In the genomic region with DNA sequence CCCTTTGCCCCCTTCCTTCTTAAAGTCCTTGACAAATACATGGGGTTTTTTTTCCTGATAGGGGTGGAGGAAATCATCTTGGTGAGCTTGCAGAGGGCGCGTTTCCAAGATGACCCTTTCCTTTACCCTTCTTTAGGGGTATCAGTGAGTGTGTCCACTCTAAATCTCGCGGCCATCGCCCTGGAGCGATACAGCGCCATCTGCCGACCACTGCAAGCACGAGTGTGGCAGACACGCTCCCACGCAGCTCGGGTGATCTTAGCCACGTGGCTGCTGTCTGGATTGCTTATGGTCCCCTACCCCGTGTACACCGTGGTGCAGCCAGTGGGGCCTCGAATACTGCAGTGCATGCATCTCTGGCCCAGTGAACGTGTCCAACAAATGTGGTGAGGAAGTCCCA, we compare ENCODE assay signal across 24 mouse cellular contexts. TPM values are rescaled to one million over a fixed set of nuclear protein-coding genes. Genes with fewer than 3 reads are reported as not detected.
DNase-seq lines count a peak whose midpoint lies in the region; ATAC-seq and TF ChIP-seq lines count a peak whose summit lies in the region.
"Had no signal": no experiment of that assay in that cellular context is flagged by ENCODE, and none has a peak within 500 bp of the region (broad histone marks: within the 10 kb centered on the region; RNA-seq: fewer than 3 reads in every experiment).

No protein-coding gene starts in this region.

- no peak for ATAC-seq in liver, embryonic 14.5 days (ENCODE audit: insufficient read depth)
- ATAC-seq in liver, embryonic 12.5 days: no peak
- ATAC-seq in kidney, embryonic 15.5 days (replicated peaks; ENCODE audit: low FRiP score): no peak
- ATAC-seq: forebrain, embryonic 13.5 days; forebrain, postnatal 0 days; intestine, embryonic 15.5 days had no signal

- intact Hi-C loops in heart, postnatal 10 days (cut with DNase I): no loop called here

- H3K27me3 ChIP-seq in liver, embryonic 14.5 days (ENCODE audit: control insufficient read depth, insufficient read depth, low read length): no peaks in the 10 kb centered on the region
- H3K27me3 ChIP-seq in liver, embryonic 12.5 days (replicated peaks): 0 out of 2 replicates have a peak, but pooled peaks cover 10% of the 10 kb centered on the region
- no peaks in the 10 kb centered on the region for H3K27me3 ChIP-seq in ES-Bruce4 (ENCODE audit: control insufficient read depth, insufficient read depth, low read length, poor library complexity, severe bottlenecking)
- H3K27me3 ChIP-seq in kidney, embryonic 15.5 days: no peaks in the 10 kb centered on the region
- H3K27me3 ChIP-seq: forebrain, embryonic 13.5 days; intestine, embryonic 15.5 days had no signal

- H3K36me3 ChIP-seq in liver, embryonic 14.5 days (replicated peaks; ENCODE audit: control insufficient read depth, insufficient read depth, low read depth): no peaks in the 10 kb centered on the region
- H3K36me3 ChIP-seq in liver, embryonic 12.5 days: no peaks in the 10 kb centered on the region
- no peaks in the 10 kb centered on the region for H3K36me3 ChIP-seq in ES-Bruce4 (ENCODE audit: control insufficient read depth, insufficient read depth, low read length, poor library complexity, severe bottlenecking)
- H3K36me3 ChIP-seq in kidney, embryonic 15.5 days: no peaks in the 10 kb centered on the region
- H3K36me3 ChIP-seq: embryonic facial prominence, embryonic 13.5 days; heart, embryonic 13.5 days; intestine, embryonic 15.5 days had no signal

- peak; percentile 23; the same call in 1 of the 2 replicates for TF ChIP-seq CTCF in liver, embryonic 14.5 days (IDR thresholded peaks at IDR 0.05; ENCODE audit: low read depth)
- TF ChIP-seq CTCF in ES-Bruce4 (IDR thresholded peaks at IDR 0.05; ENCODE audit: low read depth, low read length): peak; percentile 67

- no peak overlapping the region for H3K9ac ChIP-seq in liver, embryonic 14.5 days (replicated peaks)
- H3K9ac ChIP-seq in liver, embryonic 12.5 days: no peak overlapping the region
- no peak overlapping the region for H3K9ac ChIP-seq in ES-Bruce4 (ENCODE audit: low read depth, poor library complexity, severe bottlenecking)
- no peak overlapping the region for H3K9ac ChIP-seq in kidney, embryonic 15.5 days
- H3K9ac ChIP-seq: embryonic facial prominence, embryonic 13.5 days; forebrain, embryonic 13.5 days; forebrain, postnatal 0 days; heart, embryonic 13.5 days; hindbrain, embryonic 14.5 days; intestine, embryonic 15.5 days had no signal

- no peaks in the 10 kb centered on the region for H3K4me1 ChIP-seq in liver, embryonic 14.5 days (replicated peaks; ENCODE audit: control insufficient read depth in 2 of 2, insufficient read depth in 2 of 2, low read length in 1 of 2)
- H3K4me1 ChIP-seq in liver, embryonic 12.5 days: no peaks in the 10 kb centered on the region
- no peaks in the 10 kb centered on the region for H3K4me1 ChIP-seq in ES-Bruce4 (ENCODE audit: control insufficient read depth, insufficient read depth, low read length)
- no peaks in the 10 kb centered on the region for H3K4me1 ChIP-seq in kidney, embryonic 15.5 days
- H3K4me1 ChIP-seq: embryonic facial prominence, embryonic 13.5 days; forebrain, embryonic 13.5 days; intestine, embryonic 15.5 days had no signal

- no peak overlapping the region for H3K4me3 ChIP-seq in liver, embryonic 14.5 days (ENCODE audit: insufficient read depth in 1 of 2, low read depth in 2 of 2, low read length in 2 of 2)
- H3K4me3 ChIP-seq in liver, embryonic 12.5 days: no peak overlapping the region
- no peak overlapping the region for H3K4me3 ChIP-seq in ES-Bruce4 (ENCODE audit: low read depth, low read length)
- no peak overlapping the region for H3K4me3 ChIP-seq in kidney, embryonic 15.5 days (replicated peaks)
- H3K4me3 ChIP-seq: embryonic facial prominence, embryonic 13.5 days; forebrain, embryonic 13.5 days; heart, embryonic 13.5 days; intestine, embryonic 15.5 days had no signal

- no peak for TF ChIP-seq POLR2A in ES-Bruce4 (IDR thresholded peaks at IDR 0.05; ENCODE audit: insufficient read depth, low read length)

- no peak for TF ChIP-seq EP300 in liver, embryonic 14.5 days (IDR thresholded peaks at IDR 0.05; ENCODE audit: low read depth)
- no peak for TF ChIP-seq EP300 in ES-Bruce4 (IDR thresholded peaks at IDR 0.05; ENCODE audit: insufficient read depth, low read depth, low read length)

- no peaks in the 10 kb centered on the region for H3K9me3 ChIP-seq in liver, embryonic 14.5 days (ENCODE audit: control insufficient read depth, low read length)
- no peaks in the 10 kb centered on the region for H3K9me3 ChIP-seq in liver, embryonic 12.5 days (replicated peaks)
- H3K9me3 ChIP-seq in ES-Bruce4 (replicated peaks; ENCODE audit: control insufficient read depth, insufficient read depth, low read length, poor library complexity, severe bottlenecking): no peaks in the 10 kb centered on the region
- no peaks in the 10 kb centered on the region for H3K9me3 ChIP-seq in kidney, embryonic 15.5 days (replicated peaks)
- H3K9me3 ChIP-seq: embryonic facial prominence, embryonic 13.5 days; forebrain, embryonic 13.5 days; heart, embryonic 13.5 days; intestine, embryonic 15.5 days had no signal

- no peak overlapping the region for H3K27ac ChIP-seq in liver, embryonic 14.5 days
- no peak overlapping the region for H3K27ac ChIP-seq in liver, embryonic 12.5 days
- no peak overlapping the region for H3K27ac ChIP-seq in ES-Bruce4 (ENCODE audit: insufficient read depth, low read length)
- H3K27ac ChIP-seq in kidney, embryonic 15.5 days: no peak overlapping the region
- H3K27ac ChIP-seq: embryonic facial prominence, embryonic 13.5 days; forebrain, embryonic 13.5 days; heart, embryonic 13.5 days; hindbrain, embryonic 14.5 days; intestine, embryonic 15.5 days had no signal

- no peak for DNase-seq in liver, embryonic 14.5 days (ENCODE audit: low read depth in 3 of 3, low spot score in 3 of 3)
- peak; percentile 43 for DNase-seq in ZHBTc4 (ENCODE audit: low read depth, low spot score)
- peak; percentile 24 for DNase-seq in testis, postnatal 14 days (ENCODE audit: low spot score)
- no peak for DNase-seq in heart, postnatal 10 days
- DNase-seq: adrenal gland, postnatal 10 days; cerebellum, adult 11 months; cerebellum, adult 9-11 months; cerebellum, postnatal 36 days; forebrain, postnatal 0 days; gastrocnemius, postnatal 25 days had no signal

- WGBS in liver, embryonic 14.5 days (ENCODE audit: insufficient replicate concordance): 72% methylated on average over 17 of the region's 17 CpGs
- 70% methylated on average over 17 of the region's 17 CpGs for WGBS in liver, embryonic 12.5 days (ENCODE audit: insufficient replicate concordance)
- WGBS in kidney, embryonic 15.5 days: 88% methylated on average over 17 of the region's 17 CpGs

- H3K4me2 ChIP-seq in liver, embryonic 14.5 days (ENCODE audit: low read depth): no peak overlapping the region
- no peak overlapping the region for H3K4me2 ChIP-seq in liver, embryonic 12.5 days
- H3K4me2 ChIP-seq in kidney, embryonic 15.5 days: no peak overlapping the region
- H3K4me2 ChIP-seq: embryonic facial prominence, embryonic 13.5 days; forebrain, embryonic 13.5 days; heart, embryonic 13.5 days; hindbrain, embryonic 14.5 days; intestine, embryonic 15.5 days had no signal

RNA-seq across cellular contexts. Expression of gene Cckbr, which starts 8.3 kb away (rescaled TPM):
- not detected in 2 replicates for polyA plus RNA-seq in liver, embryonic 14.5 days (2012; rRNA removed)
- not detected in 2 replicates for polyA plus RNA-seq in liver, embryonic 14.5 days (2014; fragmentation: Nextera tagmentation; extraction: Ambion mirVana)
- not detected in 2 replicates for polyA plus RNA-seq in liver, embryonic 12.5 days (2016; fragmentation: Nextera tagmentation; extraction: Ambion mirVana)
- 0.40 TPM in 1 of 2 replicates, not detected in the other for polyA plus RNA-seq in ES-Bruce4 (2011; ENCODE audit: insufficient read depth, insufficient read length, low read depth, missing spikeins)
- 0.58 and 0.62 TPM in 2 replicates for polyA plus RNA-seq in kidney, embryonic 15.5 days (2015; fragmentation: Nextera tagmentation; extraction: Ambion mirVana)
- not detected for total RNA-seq in heart, postnatal 10 days (2021)
- total RNA-seq: gastrocnemius, adult 18-20 months; gastrocnemius, postnatal 25 days; granulocyte monocyte progenitor cell, adult 5-6 weeks; hematopoietic stem cell, adult 5-6 weeks had no signal
- polyA plus RNA-seq: heart, postnatal 0 days had no signal

RNA-seq across cellular contexts. Expression of gene Cnga4, which starts 29.5 kb away (rescaled TPM):
- polyA plus RNA-seq in liver, embryonic 14.5 days (2012; rRNA removed): 0.02 TPM in 1 of 2 replicates, not detected in the other
- polyA plus RNA-seq in liver, embryonic 14.5 days (2014; fragmentation: Nextera tagmentation; extraction: Ambion mirVana): not detected in 2 replicates
- polyA plus RNA-seq in liver, embryonic 12.5 days (2016; fragmentation: Nextera tagmentation; extraction: Ambion mirVana): not detected in 2 replicates
- polyA plus RNA-seq in ES-Bruce4 (2011; ENCODE audit: insufficient read depth, insufficient read length, low read depth, missing spikeins): not detected in 2 replicates
- 0.08 TPM in 1 of 2 replicates, not detected in the other for polyA plus RNA-seq in kidney, embryonic 15.5 days (2015; fragmentation: Nextera tagmentation; extraction: Ambion mirVana)
- total RNA-seq in heart, postnatal 10 days (2021): not detected
- total RNA-seq: adrenal gland, postnatal 10 days; adrenal gland, postnatal 4 days; gastrocnemius, adult 18-20 months; gastrocnemius, postnatal 25 days; granulocyte monocyte progenitor cell, adult 5-6 weeks; hematopoietic stem cell, adult 5-6 weeks had no signal
- polyA plus RNA-seq: embryonic facial prominence, embryonic 13.5 days; forebrain, embryonic 13.5 days; heart, embryonic 13.5 days; heart, postnatal 0 days; hindbrain, embryonic 14.5 days; intestine, embryonic 15.5 days had no signal

RNA-seq across cellular contexts. Expression of gene Fam160a2, which starts 34.0 kb away (rescaled TPM):
- polyA plus RNA-seq in liver, embryonic 14.5 days (2012; rRNA removed): 8.1 and 8.7 TPM in 2 replicates
- 7.4 and 8.1 TPM in 2 replicates for polyA plus RNA-seq in liver, embryonic 14.5 days (2014; fragmentation: Nextera tagmentation; extraction: Ambion mirVana)
- 15.9 and 16.9 TPM in 2 replicates for polyA plus RNA-seq in liver, embryonic 12.5 days (2016; fragmentation: Nextera tagmentation; extraction: Ambion mirVana)
- polyA plus RNA-seq in ES-Bruce4 (2011; ENCODE audit: insufficient read depth, insufficient read length, low read depth, missing spikeins): 46.2 and 49.7 TPM in 2 replicates
- polyA plus RNA-seq in kidney, embryonic 15.5 days (2015; fragmentation: Nextera tagmentation; extraction: Ambion mirVana): 39.1 and 47.4 TPM in 2 replicates
- total RNA-seq in heart, postnatal 10 days (2021): 10 to 100 TPM; 25.8 to 26.1 TPM

RNA-seq across cellular contexts. Expression of gene Cavin3, which starts 48.2 kb away (rescaled TPM):
- polyA plus RNA-seq in liver, embryonic 14.5 days (2012; rRNA removed): 2.3 and 2.6 TPM in 2 replicates
- polyA plus RNA-seq in liver, embryonic 14.5 days (2014; fragmentation: Nextera tagmentation; extraction: Ambion mirVana): 4.1 and 4.7 TPM in 2 replicates
- polyA plus RNA-seq in liver, embryonic 12.5 days (2016; fragmentation: Nextera tagmentation; extraction: Ambion mirVana): 8.3 and 8.9 TPM in 2 replicates
- polyA plus RNA-seq in ES-Bruce4 (2011; ENCODE audit: insufficient read depth, insufficient read length, low read depth, missing spikeins): 0.96 and 1.1 TPM in 2 replicates
- polyA plus RNA-seq in kidney, embryonic 15.5 days (2015; fragmentation: Nextera tagmentation; extraction: Ambion mirVana): 53.4 and 72.0 TPM in 2 replicates
- 10 to 100 TPM; 45.4 to 46.2 TPM for total RNA-seq in heart, postnatal 10 days (2021)

RNA-seq across cellular contexts. Expression of gene Gm5901, which starts 59.0 kb away (rescaled TPM):
- not detected in 2 replicates for polyA plus RNA-seq in liver, embryonic 14.5 days (2012; rRNA removed)
- polyA plus RNA-seq in liver, embryonic 14.5 days (2014; fragmentation: Nextera tagmentation; extraction: Ambion mirVana): not detected in 2 replicates
- polyA plus RNA-seq in liver, embryonic 12.5 days (2016; fragmentation: Nextera tagmentation; extraction: Ambion mirVana): not detected in 2 replicates
- not detected in 2 replicates for polyA plus RNA-seq in ES-Bruce4 (2011; ENCODE audit: insufficient read depth, insufficient read length, low read depth, missing spikeins)
- not detected in 2 replicates for polyA plus RNA-seq in kidney, embryonic 15.5 days (2015; fragmentation: Nextera tagmentation; extraction: Ambion mirVana)
- not detected for total RNA-seq in heart, postnatal 10 days (2021)
- total RNA-seq: adrenal gland, postnatal 10 days; adrenal gland, postnatal 4 days; forebrain, postnatal 0 days; gastrocnemius, adult 18-20 months; gastrocnemius, postnatal 25 days; granulocyte monocyte progenitor cell, adult 5-6 weeks; hematopoietic stem cell, adult 5-6 weeks had no signal
- polyA plus RNA-seq: brain, embryonic 14.5 days; embryonic facial prominence, embryonic 13.5 days; forebrain, embryonic 13.5 days; forebrain, postnatal 0 days; heart, embryonic 13.5 days; heart, postnatal 0 days; hindbrain, embryonic 14.5 days; intestine, embryonic 15.5 days had no signal

Comparison
In these comparisons a context has a peak if more than half of its experiments do, and no peak if none do; other contexts are left out.
1. DNase-seq: peak in ZHBTc4 (single experiment) and testis, postnatal 14 days (single experiment); none in liver, embryonic 14.5 days (0 of 3) and heart, postnatal 10 days (0 of 2).